Mouse (Mus musculus): ENCODE data around the gene Gpi1.

Gpi1 gene

GRCm38 (mm10) chr7:34230116-34230515, at the start of gene Gpi1:
Gpi1 (minus strand) TSS chr7:34230336.
- DNase-seq: peak; percentile 87

GRCm38 (mm10) chr7:34277656-34278055, 47.5 kb upstream of the Gpi1 start:
- DNase-seq: no peak

GRCm38 (mm10) chr7:34276066-34276465, 45.9 kb upstream of the Gpi1 start:
- no peak for DNase-seq

GRCm38 (mm10) chr7:34272465-34272864, 42.3 kb upstream of the Gpi1 start:
- DNase-seq: no peak

- no peak for DNase-seq
Measured at GRCm38 (mm10) chr7:34268463-34268862, 38.3 kb upstream of the Gpi1 start.

GRCm38 (mm10) chr7:34266421-34266820, 36.3 kb upstream of the Gpi1 start:
- DNase-seq: no peak

- peak; percentile 60 for DNase-seq
Measured at GRCm38 (mm10) chr7:34265876-34266346, 35.8 kb upstream of the Gpi1 start.

- no peak for DNase-seq
Measured at GRCm38 (mm10) chr7:34263437-34263836, 33.3 kb upstream of the Gpi1 start.

- no peak for DNase-seq
Measured at GRCm38 (mm10) chr7:34258407-34258806, 28.3 kb upstream of the Gpi1 start.

- no peak for DNase-seq
Measured at GRCm38 (mm10) chr7:34257279-34257678, 27.1 kb upstream of the Gpi1 start.

GRCm38 (mm10) chr7:34255916-34256315, 25.8 kb upstream of the Gpi1 start:
- DNase-seq: no peak

GRCm38 (mm10) chr7:34255137-34255536, 25.0 kb upstream of the Gpi1 start:
- DNase-seq: no peak

GRCm38 (mm10) chr7:34252030-34252429, 21.9 kb upstream of the Gpi1 start:
- no peak for DNase-seq

- no peak for DNase-seq
Measured at GRCm38 (mm10) chr7:34250738-34251137, 20.6 kb upstream of the Gpi1 start, which contains the start of gene Gm6096. Gm6096 (plus strand) TSS chr7:34251038.

- no peak for DNase-seq
Measured at GRCm38 (mm10) chr7:34246870-34247499, 16.8 kb upstream of the Gpi1 start.

- DNase-seq: no peak
Measured at GRCm38 (mm10) chr7:34242176-34242575, 12.0 kb upstream of the Gpi1 start.

- no peak for DNase-seq
Measured at GRCm38 (mm10) chr7:34238086-34238485, 8.0 kb upstream of the Gpi1 start.

- DNase-seq: no peak
Measured at GRCm38 (mm10) chr7:34235602-34236001, 5.5 kb upstream of the Gpi1 start.

- DNase-seq: no peak
Measured at GRCm38 (mm10) chr7:34234610-34235561, 4.8 kb upstream of the Gpi1 start.

GRCm38 (mm10) chr7:34233909-34234609, 3.9 kb upstream of the Gpi1 start:
- DNase-seq: peak; percentile 99

GRCm38 (mm10) chr7:34232785-34233725, 2.9 kb upstream of the Gpi1 start:
- no peak for DNase-seq

GRCm38 (mm10) chr7:34229691-34230111, 435 bp downstream of the Gpi1 start:
- no peak for DNase-seq
